Mouse (Mus musculus) megakaryocyte-erythroid progenitor cell, adult 5-6 weeks (primary cell): ENCODE results near the gene Gsx1. TPM values are rescaled to one million over a fixed set of nuclear protein-coding genes. Genes with fewer than 3 reads are reported as not detected.

Experiments
- ATAC-seq: replicated peaks from 2 replicates; pipeline ENCODE4 v1.8.0; 2016; ENCODE audit warnings: mild to moderate bottlenecking, inconsistent platforms; ENCODE audit not compliant: severe bottlenecking, poor library complexity, low FRiP score, low TSS enrichment
- total RNA-seq, 2 experiments: library from RNA; stranded (forward) in 1 of 2; stranded (reverse) in 1 of 2; fragments of 200-1000, 215-1000 nt in 1 of 2; fragments of >200 nt in 1 of 2; fragmentation: Nextera tagmentation in 1 of 2; gene quantifications; 2 replicates each; pipeline ENCODE4 v1.2.3; 2014 to 2017

Gene Gsx1
- total RNA-seq, 2 experiments from 2014 or later = not detected

- no peak for ATAC-seq
These were observed 3.5 kb downstream of the Gsx1 start for GRCm38 (mm10) chr5:147191801-147192575.

GRCm38 (mm10) chr5:147192576-147192960 is 4.1 kb downstream of the Gsx1 start:
- no peak for ATAC-seq

- ATAC-seq = no peak
These were observed 16.4 kb downstream of the Gsx1 start for GRCm38 (mm10) chr5:147204905-147205304.

GRCm38 (mm10) chr5:147207852-147208251 is 19.4 kb downstream of the Gsx1 start:
- ATAC-seq = no peak

- ATAC-seq = no peak
These were observed 20.0 kb downstream of the Gsx1 start for GRCm38 (mm10) chr5:147208471-147208870.

- ATAC-seq = peak; percentile 88
These were observed 39.0 kb downstream of the Gsx1 start for GRCm38 (mm10) chr5:147227354-147228112.

GRCm38 (mm10) chr5:147235406-147236309 is 47.2 kb downstream of the Gsx1 start:
- ATAC-seq = no peak

Other genes with a start within 250 kb of the Gsx1 start
- gene Gtf3a, start 240.0 kb upstream of the Gsx1 start, total RNA-seq (2014; fragmentation: Nextera tagmentation) = 70.1 and 96.8 TPM in 2 replicates
- gene Gtf3a, start 240.0 kb upstream of the Gsx1 start, total RNA-seq (2017) = 144 and 151 TPM in 2 replicates
- gene Mtif3, start 224.9 kb upstream of the Gsx1 start, total RNA-seq (2014; fragmentation: Nextera tagmentation) = 9.4 and 17.2 TPM in 2 replicates
- 41.2 and 43.1 TPM in 2 replicates for gene Mtif3, start 224.9 kb upstream of the Gsx1 start, total RNA-seq (2017)
- gene Lnx2, start 112.1 kb upstream of the Gsx1 start, total RNA-seq (2014; fragmentation: Nextera tagmentation) = 7.2 and 7.6 TPM in 2 replicates
- gene Lnx2, start 112.1 kb upstream of the Gsx1 start, total RNA-seq (2017) = 3.3 and 7.9 TPM in 2 replicates
- gene Polr1d, start 111.6 kb upstream of the Gsx1 start, total RNA-seq (2014; fragmentation: Nextera tagmentation) = 145 and 195 TPM in 2 replicates
- 149 and 191 TPM in 2 replicates for gene Polr1d, start 111.6 kb upstream of the Gsx1 start, total RNA-seq (2017)
- gene Pdx1, start 81.3 kb downstream of the Gsx1 start, total RNA-seq (2014; fragmentation: Nextera tagmentation) = not detected in 2 replicates
- gene Pdx1, start 81.3 kb downstream of the Gsx1 start, total RNA-seq (2017) = not detected in 2 replicates
- not detected in 2 replicates for gene Cdx2, start 118.6 kb downstream of the Gsx1 start, total RNA-seq (2014; fragmentation: Nextera tagmentation)
- gene Cdx2, start 118.6 kb downstream of the Gsx1 start, total RNA-seq (2017) = not detected in 2 replicates
- not detected in 2 replicates for gene Urad, start 133.7 kb downstream of the Gsx1 start, total RNA-seq (2014; fragmentation: Nextera tagmentation)
- not detected in 2 replicates for gene Urad, start 133.7 kb downstream of the Gsx1 start, total RNA-seq (2017)
- gene Flt3, start 211.8 kb downstream of the Gsx1 start, total RNA-seq (2014; fragmentation: Nextera tagmentation) = 0.37 and 1.7 TPM in 2 replicates
- gene Flt3, start 211.8 kb downstream of the Gsx1 start, total RNA-seq (2017) = 2.4 and 4.6 TPM in 2 replicates
- 279 and 362 TPM in 2 replicates for gene Pan3, start 241.5 kb downstream of the Gsx1 start, total RNA-seq (2014; fragmentation: Nextera tagmentation)
- gene Pan3, start 241.5 kb downstream of the Gsx1 start, total RNA-seq (2017) = 189 and 195 TPM in 2 replicates